Mouse (Mus musculus): ENCODE results near the gene Asb14. TPM values are rescaled to one million over a fixed set of nuclear protein-coding genes. Genes with fewer than 3 reads are reported as not detected.

Asb14 gene
- polyA plus RNA-seq, 1 experiment from 2014 or later = 0.64 TPM

DNA sequence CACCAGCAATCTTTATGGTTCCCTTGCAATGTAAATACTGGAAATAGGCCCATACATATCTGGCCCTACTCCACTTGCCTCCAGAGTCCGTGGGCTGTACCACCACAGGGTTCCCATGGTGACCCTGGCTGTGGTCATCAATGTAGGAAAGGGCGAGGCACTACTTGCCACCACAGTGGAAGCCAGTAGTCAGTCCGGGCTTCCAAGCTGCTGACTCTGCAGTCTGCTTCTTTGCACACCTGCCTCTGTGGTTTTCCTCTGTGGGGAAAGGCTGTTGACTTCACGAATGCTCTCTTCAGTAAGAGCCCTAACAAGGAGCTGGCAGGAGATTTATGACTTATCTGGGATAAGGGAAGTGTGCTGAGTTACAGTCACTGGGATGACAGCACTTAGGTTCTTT is 15.6 kb upstream of the Asb14 start:
- no peak for ATAC-seq
- 52% methylated on average over 4 of the region's 4 CpGs for WGBS
- no peak for TF ChIP-seq EP300 (IDR thresholded peaks at IDR 0.05)
- no peak for TF ChIP-seq CTCF (IDR thresholded peaks at IDR 0.05)

DNA sequence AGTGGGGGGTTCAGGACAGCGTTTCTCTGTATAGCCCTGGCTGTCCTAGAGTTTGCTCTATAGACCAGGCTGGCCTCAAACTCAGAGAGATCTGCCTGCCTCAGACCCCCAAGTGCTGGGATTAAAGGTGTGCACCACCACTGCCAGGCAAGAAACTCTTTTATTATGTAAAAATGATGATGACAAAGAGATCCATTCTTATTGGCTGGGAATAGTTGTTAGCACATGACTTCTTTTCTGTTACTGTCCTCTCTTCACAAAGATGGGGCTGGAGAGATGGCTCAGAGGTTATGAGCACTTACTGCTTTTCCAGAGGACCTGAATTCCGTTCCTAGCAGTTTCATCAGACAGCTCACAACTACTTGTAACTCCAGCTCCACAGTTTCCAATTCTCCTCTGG is 14.4 kb upstream of the Asb14 start:
- H3K27me3 ChIP-seq (replicated peaks; ENCODE audit: insufficient read depth, low read length) = no peaks in the 10 kb centered on the region
- no peaks in the 10 kb centered on the region for H3K4me1 ChIP-seq (ENCODE audit: insufficient read depth, low read depth, low read length)
- no peak overlapping the region for H3K27ac ChIP-seq (ENCODE audit: low read length)
- H3K4me3 ChIP-seq (ENCODE audit: low read depth, low read length) = no peak overlapping the region
- 67% methylated on average over 2 of the region's 2 CpGs for WGBS
- no peak overlapping the region for H3K4me2 ChIP-seq (replicated peaks; ENCODE audit: low read depth, low read length)
- DNase-seq (ENCODE audit: low spot score) (no peak), ATAC-seq (no peak)
- TF ChIP-seq EP300 (IDR thresholded peaks at IDR 0.05) (no peak), CTCF (IDR thresholded peaks at IDR 0.05) (no peak)
- no peaks in the 10 kb centered on the region for H3K9me3 ChIP-seq (ENCODE audit: low read length)
- no peaks in the 10 kb centered on the region for H3K36me3 ChIP-seq (ENCODE audit: insufficient read depth, low read length)
- H3K9ac ChIP-seq (replicated peaks; ENCODE audit: low read depth) = no peak overlapping the region

More for the DNA sequence above, 15.6 kb upstream of the Asb14 start:
- H3K4me1 ChIP-seq (ENCODE audit: insufficient read depth, low read depth, low read length) = no peaks in the 10 kb centered on the region
- no peak overlapping the region for H3K27ac ChIP-seq (ENCODE audit: low read length)
- no peaks in the 10 kb centered on the region for H3K27me3 ChIP-seq (replicated peaks; ENCODE audit: insufficient read depth, low read length)
- DNase-seq (ENCODE audit: low spot score) = no peak
- H3K4me2 ChIP-seq (replicated peaks; ENCODE audit: low read depth, low read length) = no peak overlapping the region
- no peaks in the 10 kb centered on the region for H3K36me3 ChIP-seq (ENCODE audit: insufficient read depth, low read length)
- H3K9ac ChIP-seq (replicated peaks; ENCODE audit: low read depth) = no peak overlapping the region
- no peak overlapping the region for H3K4me3 ChIP-seq (ENCODE audit: low read depth, low read length)
- no peaks in the 10 kb centered on the region for H3K9me3 ChIP-seq (ENCODE audit: low read length)

- ATAC-seq (no peak), DNase-seq (ENCODE audit: low spot score) (no peak)
- Histone ChIP-seq H3K4me1 (ENCODE audit: insufficient read depth, low read depth, low read length) (no peaks in the 10 kb centered on the region), H3K9ac (replicated peaks; ENCODE audit: low read depth) (no peak overlapping the region), H3K36me3 (ENCODE audit: insufficient read depth, low read length) (no peaks in the 10 kb centered on the region), H3K4me3 (ENCODE audit: low read depth, low read length) (no peak overlapping the region), H3K9me3 (ENCODE audit: low read length) (no peaks in the 10 kb centered on the region), H3K4me2 (replicated peaks; ENCODE audit: low read depth, low read length) (no peak overlapping the region), H3K27me3 (replicated peaks; ENCODE audit: insufficient read depth, low read length) (no peaks in the 10 kb centered on the region), H3K27ac (ENCODE audit: low read length) (no peak overlapping the region)
- TF ChIP-seq EP300 (IDR thresholded peaks at IDR 0.05) (no peak), CTCF (IDR thresholded peaks at IDR 0.05) (no peak)
- WGBS = 78% methylated on average over 5 of the region's 5 CpGs
These were observed 12.7 kb upstream of the Asb14 start for GRCm38 (mm10) chr14:26881700-26882099.

- WGBS = 49% methylated on average over 3 of the region's 3 CpGs
- DNase-seq (ENCODE audit: low spot score) = no peak
These were observed 7.1 kb upstream of the Asb14 start for GRCm38 (mm10) chr14:26887244-26887643.

GRCm38 (mm10) chr14:26890777-26891176 is 3.6 kb upstream of the Asb14 start:
- no peak for TF ChIP-seq EP300 (IDR thresholded peaks at IDR 0.05)
- TF ChIP-seq CTCF (IDR thresholded peaks at IDR 0.05) = no peak
- ATAC-seq = no peak
- WGBS = 81% methylated on average over 3 of the region's 3 CpGs

More at GRCm38 (mm10) chr14:26887244-26887643, 7.1 kb upstream of the Asb14 start:
- Histone ChIP-seq H3K4me1 (ENCODE audit: insufficient read depth, low read depth, low read length) (no peaks in the 10 kb centered on the region), H3K27ac (ENCODE audit: low read length) (no peak overlapping the region), H3K36me3 (ENCODE audit: insufficient read depth, low read length) (no peaks in the 10 kb centered on the region), H3K9me3 (ENCODE audit: low read length) (no peaks in the 10 kb centered on the region), H3K4me3 (ENCODE audit: low read depth, low read length) (no peak overlapping the region), H3K27me3 (replicated peaks; ENCODE audit: insufficient read depth, low read length) (no peaks in the 10 kb centered on the region), H3K9ac (replicated peaks; ENCODE audit: low read depth) (no peak overlapping the region), H3K4me2 (replicated peaks; ENCODE audit: low read depth, low read length) (no peak overlapping the region)
- TF ChIP-seq CTCF (IDR thresholded peaks at IDR 0.05) (no peak), EP300 (IDR thresholded peaks at IDR 0.05) (no peak)
- no peak for ATAC-seq

GRCm38 (mm10) chr14:26899490-26899889 is 5.1 kb downstream of the Asb14 start:
- TF ChIP-seq EP300 (IDR thresholded peaks at IDR 0.05) (no peak), CTCF (IDR thresholded peaks at IDR 0.05) (no peak)

More at GRCm38 (mm10) chr14:26890777-26891176, 3.6 kb upstream of the Asb14 start:
- no peaks in the 10 kb centered on the region for H3K36me3 ChIP-seq (ENCODE audit: insufficient read depth, low read length)
- H3K4me3 ChIP-seq (ENCODE audit: low read depth, low read length) = no peak overlapping the region
- no peak overlapping the region for H3K27ac ChIP-seq (ENCODE audit: low read length)
- H3K9ac ChIP-seq (replicated peaks; ENCODE audit: low read depth) = no peak overlapping the region
- H3K4me2 ChIP-seq (replicated peaks; ENCODE audit: low read depth, low read length) = no peak overlapping the region
- H3K9me3 ChIP-seq (ENCODE audit: low read length) = no peaks in the 10 kb centered on the region
- H3K27me3 ChIP-seq (replicated peaks; ENCODE audit: insufficient read depth, low read length) = no peaks in the 10 kb centered on the region
- H3K4me1 ChIP-seq (ENCODE audit: insufficient read depth, low read depth, low read length) = no peaks in the 10 kb centered on the region
- no peak for DNase-seq (ENCODE audit: low spot score)

GRCm38 (mm10) chr14:26900893-26901292 is 6.5 kb downstream of the Asb14 start:
- 77% methylated on average over 12 of the region's 12 CpGs for WGBS
- Histone ChIP-seq H3K9me3 (ENCODE audit: low read length) (no peaks in the 10 kb centered on the region), H3K9ac (replicated peaks; ENCODE audit: low read depth) (no peak overlapping the region), H3K27ac (ENCODE audit: low read length) (no peak overlapping the region), H3K4me3 (ENCODE audit: low read depth, low read length) (no peak overlapping the region), H3K4me2 (replicated peaks; ENCODE audit: low read depth, low read length) (no peak overlapping the region), H3K4me1 (ENCODE audit: insufficient read depth, low read depth, low read length) (no peaks in the 10 kb centered on the region), H3K36me3 (ENCODE audit: insufficient read depth, low read length) (no peaks in the 10 kb centered on the region), H3K27me3 (replicated peaks; ENCODE audit: insufficient read depth, low read length) (no peaks in the 10 kb centered on the region)
- ATAC-seq (no peak), DNase-seq (ENCODE audit: low spot score) (no peak)
- TF ChIP-seq EP300 (IDR thresholded peaks at IDR 0.05) (no peak), CTCF (IDR thresholded peaks at IDR 0.05) (no peak)

More at GRCm38 (mm10) chr14:26899490-26899889, 5.1 kb downstream of the Asb14 start:
- no peak overlapping the region for H3K27ac ChIP-seq (ENCODE audit: low read length)
- no peak overlapping the region for H3K4me3 ChIP-seq (ENCODE audit: low read depth, low read length)
- no peaks in the 10 kb centered on the region for H3K4me1 ChIP-seq (ENCODE audit: insufficient read depth, low read depth, low read length)
- no peaks in the 10 kb centered on the region for H3K27me3 ChIP-seq (replicated peaks; ENCODE audit: insufficient read depth, low read length)
- no peaks in the 10 kb centered on the region for H3K36me3 ChIP-seq (ENCODE audit: insufficient read depth, low read length)
- ATAC-seq = no peak
- no peak for DNase-seq (ENCODE audit: low spot score)
- 67% methylated on average over 2 of the region's 2 CpGs for WGBS
- no peak overlapping the region for H3K9ac ChIP-seq (replicated peaks; ENCODE audit: low read depth)
- H3K4me2 ChIP-seq (replicated peaks; ENCODE audit: low read depth, low read length) = no peak overlapping the region
- no peaks in the 10 kb centered on the region for H3K9me3 ChIP-seq (ENCODE audit: low read length)
